Mouse (Mus musculus): Measurements from ENCODE around the gene Tle3. TPM values are rescaled to one million over a fixed set of nuclear protein-coding genes. Genes with fewer than 3 reads are reported as not detected.

The Tle3 gene
- polyA plus RNA-seq, 1 experiment from 2014 or later: 59.1 TPM

DNA sequence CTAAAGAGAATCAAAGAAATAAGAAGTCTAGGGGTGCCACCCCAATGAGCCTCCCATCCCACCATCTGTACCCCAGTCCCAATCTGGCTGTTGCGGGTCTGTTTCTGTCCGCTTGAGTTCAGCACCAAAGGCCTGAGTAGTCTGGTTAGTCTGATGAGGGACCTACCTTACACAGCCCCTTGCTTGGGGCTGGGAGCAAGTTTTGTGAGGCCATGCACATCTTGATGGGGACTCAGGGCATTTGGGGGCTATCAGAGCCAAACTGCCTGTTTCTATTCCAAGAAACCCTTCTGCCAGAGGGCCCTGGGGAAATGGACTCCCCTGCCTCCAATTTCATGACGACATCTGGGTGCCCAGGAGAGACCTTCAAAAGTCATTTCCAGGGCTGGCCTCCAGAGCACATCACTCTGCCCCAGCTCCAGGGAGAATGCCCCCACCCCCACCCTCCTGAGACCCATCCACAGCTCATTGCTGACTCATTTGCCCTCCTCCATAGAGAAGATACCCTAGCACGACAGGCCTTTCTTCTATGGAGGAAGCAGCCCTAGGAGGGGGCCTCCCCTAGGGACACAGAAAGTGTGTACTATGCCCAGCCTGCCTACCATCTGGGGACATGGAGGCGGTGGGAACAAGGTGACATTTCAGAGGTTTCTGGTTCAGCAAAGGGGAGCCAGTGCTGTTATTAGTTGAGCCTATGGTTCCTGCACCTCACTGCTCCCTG lies 84.4 kb downstream of the Tle3 start:
- WGBS: 54% methylated on average over 5 of the region's 5 CpGs
- H3K4me3 ChIP-seq (replicated peaks): no peak overlapping the region
- H3K36me3 ChIP-seq: no peaks in the 10 kb centered on the region
- peaks cover 24% of the 10 kb centered on the region for H3K4me1 ChIP-seq (replicated peaks)
- no peak overlapping the region for H3K4me2 ChIP-seq
- H3K27me3 ChIP-seq: peaks cover 30% of the 10 kb centered on the region; the same call in 1 of the 2 replicates
- H3K9me3 ChIP-seq: no peaks in the 10 kb centered on the region
- H3K9ac ChIP-seq (replicated peaks): no peak overlapping the region
- ATAC-seq (ENCODE audit: insufficient number of reproducible peaks, insufficient read depth, low FRiP score, low TSS enrichment, low read depth): no peak
- H3K27ac ChIP-seq: no peak overlapping the region

DNA sequence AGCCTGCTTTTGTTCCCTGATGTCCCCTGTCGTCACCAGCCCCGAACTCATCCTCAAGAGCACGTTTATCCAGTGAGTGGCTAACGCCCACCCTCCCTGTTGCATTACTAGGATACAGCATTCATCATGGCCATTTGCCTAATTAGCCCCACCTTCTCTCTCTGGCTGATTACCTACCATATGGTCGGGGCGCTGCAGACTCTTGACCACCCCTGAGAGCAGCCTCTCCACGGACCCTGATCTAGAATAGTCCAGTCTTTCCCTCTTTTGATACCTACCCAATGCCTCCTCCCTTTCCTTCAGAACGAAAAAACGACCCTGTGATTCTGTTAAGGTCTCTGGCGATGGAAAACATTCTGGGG lies 85.0 kb downstream of the Tle3 start:
- H3K27ac ChIP-seq: no peak overlapping the region
- no peaks in the 10 kb centered on the region for H3K36me3 ChIP-seq
- ATAC-seq (ENCODE audit: insufficient number of reproducible peaks, insufficient read depth, low FRiP score, low TSS enrichment, low read depth): no peak
- no peak overlapping the region for H3K4me2 ChIP-seq
- H3K9me3 ChIP-seq: no peaks in the 10 kb centered on the region
- H3K4me3 ChIP-seq (replicated peaks): no peak overlapping the region
- peaks cover 26% of the 10 kb centered on the region; the same call in 1 of the 2 replicates for H3K27me3 ChIP-seq
- WGBS: 11% methylated on average over 10 of the region's 10 CpGs
- H3K9ac ChIP-seq (replicated peaks): no peak overlapping the region
- peaks cover 24% of the 10 kb centered on the region for H3K4me1 ChIP-seq (replicated peaks)

DNA sequence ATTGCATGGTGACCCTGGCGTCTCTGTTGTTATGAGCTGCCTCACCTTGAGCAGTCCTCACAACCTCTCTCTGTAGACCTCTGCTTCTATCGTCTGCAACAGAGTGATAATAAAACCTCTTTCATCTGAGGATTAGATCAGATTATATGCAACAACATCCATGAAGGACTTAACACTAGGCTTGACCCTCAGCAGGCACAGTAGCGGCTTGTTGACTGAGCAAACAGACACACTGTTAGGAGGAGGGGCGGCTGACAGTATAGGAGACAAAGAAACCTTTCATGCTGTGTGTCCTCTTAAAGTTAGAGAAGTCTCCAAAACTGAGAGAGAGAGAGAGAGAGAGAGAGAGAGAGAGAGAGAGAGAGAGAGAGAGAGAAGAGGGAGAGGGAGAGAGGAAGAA lies 89.7 kb downstream of the Tle3 start:
- no peak overlapping the region for H3K4me3 ChIP-seq (replicated peaks)
- H3K27me3 ChIP-seq: peaks cover 30% of the 10 kb centered on the region; the same call in 1 of the 2 replicates
- peaks cover 10% of the 10 kb centered on the region for H3K4me1 ChIP-seq (replicated peaks)
- WGBS: 44% methylated on average over 4 of the region's 4 CpGs
- peaks cover 16% of the 10 kb centered on the region for H3K9me3 ChIP-seq
- no peaks in the 10 kb centered on the region for H3K36me3 ChIP-seq
- no peak overlapping the region for H3K27ac ChIP-seq
- ATAC-seq (ENCODE audit: insufficient number of reproducible peaks, insufficient read depth, low FRiP score, low TSS enrichment, low read depth): no peak
- H3K4me2 ChIP-seq: no peak overlapping the region
- no peak overlapping the region for H3K9ac ChIP-seq (replicated peaks)

DNA sequence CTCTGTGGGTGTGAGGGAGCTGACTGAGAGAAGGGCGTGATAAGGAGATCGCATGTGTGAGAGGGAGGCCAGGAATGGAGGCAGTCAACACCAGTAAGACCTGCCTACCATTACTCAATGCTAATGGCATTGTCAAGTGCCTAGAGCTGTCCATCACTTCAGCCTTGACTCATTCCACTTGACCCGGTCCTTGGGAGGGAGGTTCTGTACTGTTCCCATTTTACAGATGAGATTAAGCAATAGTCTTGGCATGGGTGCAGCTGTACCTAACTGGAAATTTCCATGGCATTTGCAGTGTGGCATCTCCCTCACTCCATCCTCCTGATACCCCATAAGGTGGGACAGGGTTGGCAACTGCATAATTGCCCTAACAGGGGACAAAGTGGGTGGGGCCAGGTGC lies 95.3 kb downstream of the Tle3 start:
- H3K9ac ChIP-seq (replicated peaks): no peak overlapping the region
- no peak overlapping the region for H3K4me2 ChIP-seq
- no peak overlapping the region for H3K4me3 ChIP-seq (replicated peaks)
- peaks cover 10% of the 10 kb centered on the region; the same call in 1 of the 2 replicates for H3K4me1 ChIP-seq (replicated peaks)
- peaks cover 16% of the 10 kb centered on the region for H3K9me3 ChIP-seq
- no peak overlapping the region for H3K27ac ChIP-seq
- H3K36me3 ChIP-seq: no peaks in the 10 kb centered on the region
- no peak for ATAC-seq (ENCODE audit: insufficient number of reproducible peaks, insufficient read depth, low FRiP score, low TSS enrichment, low read depth)
- WGBS: 83% methylated on average over 3 of the region's 3 CpGs
- H3K27me3 ChIP-seq: 0 out of 2 replicates have a peak, but pooled peaks cover 9% of the 10 kb centered on the region
